Mouse (Mus musculus): Measurements from ENCODE around the gene Ppcdc. TPM values are rescaled to one million over a fixed set of nuclear protein-coding genes. Genes with fewer than 3 reads are reported as not detected.
A peak's percentile ranks its signal among the peaks of the same experiment; 100 is the strongest.

Gene Ppcdc
- total and polyA plus RNA-seq, 3 experiments = 38.8 to 50.3 (median 44.1) TPM

GRCm38 (mm10) chr9:57424066-57424465 lies 15.9 kb downstream of the Ppcdc start:
- Histone ChIP-seq H3K79me2 (replicated peaks; ENCODE audit: control insufficient read depth, extremely low read depth, insufficient read depth, poor library complexity, severe bottlenecking) (no peaks in the 10 kb centered on the region; the same call in 1 of the 2 replicates), H3K4me1 (ENCODE audit: control insufficient read depth in 1 of 2, insufficient read depth in 2 of 2) (peaks cover 38 to 85% of the 10 kb centered on the region in 2 experiments), H3K27ac (ENCODE audit: insufficient read depth, low read depth) (no peak overlapping the region), H3K9me3 (replicated peaks; ENCODE audit: low read length) (no peaks in the 10 kb centered on the region), H3K9ac (ENCODE audit: insufficient read depth, low read depth) (no peak overlapping the region), H3K27me3 (replicated peaks) (no peaks in the 10 kb centered on the region), H3K4me3 (replicated peaks in 1 of 3; ENCODE audit: low read depth in 2 of 3, low read length in 2 of 3, poor library complexity in 1 of 3) (no peak overlapping the region), H3K4me2 (ENCODE audit: insufficient read depth, low read depth, poor library complexity, severe bottlenecking) (no peak overlapping the region), H3K36me3 (replicated peaks in 1 of 2; ENCODE audit: control insufficient read depth in 1 of 2, insufficient read depth in 1 of 2, low read length in 1 of 2) (peaks cover 10 to 58% of the 10 kb centered on the region in 2 experiments)
- TF ChIP-seq MXI1 (IDR thresholded peaks at IDR 0.05; ENCODE audit: low read depth, low read length) (no peak), USF1 (IDR thresholded peaks at IDR 0.05; ENCODE audit: low read depth, low read length) (no peak), CHD1 (IDR thresholded peaks at IDR 0.05; ENCODE audit: low read depth, low read length) (no peak), MYC (IDR thresholded peaks at IDR 0.05; ENCODE audit: low read depth, low read length) (no peak), SMC3 (IDR thresholded peaks at IDR 0.05; ENCODE audit: low read depth, low read length) (no peak), POLR2A (IDR thresholded peaks at IDR 0.05; ENCODE audit: low read depth, low read length) (no peak), ZMIZ1 (IDR thresholded peaks at IDR 0.05; ENCODE audit: low read depth, low read length) (no peak), ZNF384 (IDR thresholded peaks at IDR 0.05; ENCODE audit: low read depth, low read length) (no peak)
- DNase-seq (ENCODE audit: extremely low read depth) = no peak
- in situ Hi-C loops (cut with MboI; ENCODE audit: low pct_ligation_motif_present, low pct_unique_long_range_greater_than_20kb, low sequenced_read_pairs) (no loop called here), dilution Hi-C loops (cut with MboI; ENCODE audit: extremely low pct_ligation_motif_present, extremely low pct_unique_long_range_greater_than_20kb, low sequenced_read_pairs) (no loop called here)

DNA sequence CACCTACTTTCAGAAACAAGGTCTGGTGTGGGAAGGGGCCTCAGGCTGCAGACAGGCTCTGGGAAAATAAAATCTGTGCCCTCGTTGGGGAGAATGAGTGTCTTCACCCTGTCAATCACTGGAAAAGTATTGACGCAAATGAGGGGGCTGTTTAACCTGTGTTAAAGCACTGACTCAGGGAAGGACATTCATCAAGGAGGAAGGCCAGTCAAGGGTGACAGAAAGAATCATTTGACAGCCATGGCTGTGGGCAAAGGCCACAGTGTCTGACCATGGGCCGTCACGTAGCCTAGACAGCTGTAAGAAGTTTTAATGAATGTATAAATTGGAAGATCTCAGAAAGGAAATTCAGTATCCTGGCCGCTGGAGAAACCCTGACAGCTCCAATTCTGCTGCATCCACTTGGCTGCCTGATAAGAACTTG lies 18.2 kb downstream of the Ppcdc start:
- in situ Hi-C loops (cut with MboI; ENCODE audit: low pct_ligation_motif_present, low pct_unique_long_range_greater_than_20kb, low sequenced_read_pairs) = no loop called here
- peak; percentile 42; the same call in 1 of the 2 replicates for TF ChIP-seq IRF4 (IDR thresholded peaks at IDR 0.05; ENCODE audit: low read depth, low read length)
- TF ChIP-seq JUND (conservative IDR thresholded peaks at IDR 0.05; ENCODE audit: low read depth, low read length) = 0 out of 2 replicates have a peak, but pooled peaks have one; percentile 9
- peak; percentile 51 for TF ChIP-seq MAZ (IDR thresholded peaks at IDR 0.05; ENCODE audit: low read depth, low read length)
- no peak for TF ChIP-seq ZMIZ1 (IDR thresholded peaks at IDR 0.05; ENCODE audit: low read depth, low read length)
- TF ChIP-seq ETS1 (conservative IDR thresholded peaks at IDR 0.05; ENCODE audit: low read depth, low read length) = peak; percentile 58
- H3K4me2 ChIP-seq (ENCODE audit: insufficient read depth, low read depth, poor library complexity, severe bottlenecking) = peak overlapping the region; percentile 79
- H3K27ac ChIP-seq (ENCODE audit: insufficient read depth, low read depth) = peak overlapping the region; percentile 97
- H3K4me1 ChIP-seq (ENCODE audit: control insufficient read depth in 1 of 2, insufficient read depth in 2 of 2) = peaks cover 21 to 79% of the 10 kb centered on the region in 2 experiments
- peak; percentile 72 for DNase-seq (ENCODE audit: extremely low read depth)
- peaks cover 28 to 71% of the 10 kb centered on the region in 2 experiments for H3K36me3 ChIP-seq (replicated peaks in 1 of 2; ENCODE audit: control insufficient read depth in 1 of 2, insufficient read depth in 1 of 2, low read length in 1 of 2)
- H3K27me3 ChIP-seq (replicated peaks) = no peaks in the 10 kb centered on the region
- H3K79me2 ChIP-seq (replicated peaks; ENCODE audit: control insufficient read depth, extremely low read depth, insufficient read depth, poor library complexity, severe bottlenecking) = no peaks in the 10 kb centered on the region; the same call in 1 of the 2 replicates
- dilution Hi-C loops (cut with MboI; ENCODE audit: extremely low pct_ligation_motif_present, extremely low pct_unique_long_range_greater_than_20kb, low sequenced_read_pairs) = no loop called here
- H3K9me3 ChIP-seq (replicated peaks; ENCODE audit: low read length) = no peaks in the 10 kb centered on the region
- H3K4me3 ChIP-seq (replicated peaks in 1 of 3; ENCODE audit: low read depth in 2 of 3, low read length in 2 of 3, poor library complexity in 1 of 3) = peak overlapping the region in 1 of 3 experiments; percentile 13
- H3K9ac ChIP-seq (ENCODE audit: insufficient read depth, low read depth) = peak overlapping the region; percentile 51

DNA sequence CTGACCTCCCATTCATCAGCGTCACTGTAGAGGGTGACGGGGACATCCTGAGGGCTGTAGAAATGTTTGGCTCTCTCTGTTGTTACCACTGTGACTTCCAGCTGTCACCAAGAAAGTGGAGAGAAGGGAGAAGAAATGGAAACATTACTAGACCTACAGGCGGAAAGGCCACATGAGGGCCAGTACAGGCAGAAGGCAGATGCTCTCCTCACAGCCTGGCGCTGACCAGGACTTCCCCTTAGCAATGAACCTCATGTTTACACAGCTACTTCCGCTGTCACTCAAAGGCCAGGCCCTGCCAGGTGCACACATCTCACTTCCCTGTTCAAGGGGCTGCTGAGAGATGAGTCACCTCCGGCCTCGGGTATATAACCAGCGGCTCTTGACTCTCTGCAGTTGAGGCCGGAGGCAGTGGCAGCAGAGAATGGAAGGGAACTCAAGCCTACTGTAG lies 18.8 kb downstream of the Ppcdc start:
- Histone ChIP-seq H3K27ac (ENCODE audit: insufficient read depth, low read depth) (peak overlapping the region; percentile 100), H3K9ac (ENCODE audit: insufficient read depth, low read depth) (peak overlapping the region; percentile 91), H3K27me3 (replicated peaks) (no peaks in the 10 kb centered on the region), H3K36me3 (replicated peaks in 1 of 2; ENCODE audit: control insufficient read depth in 1 of 2, insufficient read depth in 1 of 2, low read length in 1 of 2) (peaks cover 29 to 70% of the 10 kb centered on the region in 2 experiments), H3K4me3 (replicated peaks in 1 of 3; ENCODE audit: low read depth in 2 of 3, low read length in 2 of 3, poor library complexity in 1 of 3) (peak overlapping the region; percentile 44 to 73 (median 56)), H3K9me3 (replicated peaks; ENCODE audit: low read length) (no peaks in the 10 kb centered on the region), H3K4me1 (ENCODE audit: control insufficient read depth in 1 of 2, insufficient read depth in 2 of 2) (peaks cover 21 to 74% of the 10 kb centered on the region in 2 experiments), H3K79me2 (replicated peaks; ENCODE audit: control insufficient read depth, extremely low read depth, insufficient read depth, poor library complexity, severe bottlenecking) (no peaks in the 10 kb centered on the region; the same call in 1 of the 2 replicates), H3K4me2 (ENCODE audit: insufficient read depth, low read depth, poor library complexity, severe bottlenecking) (peak overlapping the region; percentile 88)
- in situ Hi-C loops (cut with MboI; ENCODE audit: low pct_ligation_motif_present, low pct_unique_long_range_greater_than_20kb, low sequenced_read_pairs) (no loop called here), dilution Hi-C loops (cut with MboI; ENCODE audit: extremely low pct_ligation_motif_present, extremely low pct_unique_long_range_greater_than_20kb, low sequenced_read_pairs) (no loop called here)
- DNase-seq (ENCODE audit: extremely low read depth) = peak; percentile 98
- no peak for TF ChIP-seq USF1 (IDR thresholded peaks at IDR 0.05; ENCODE audit: low read depth, low read length)
- peak; percentile 85 for TF ChIP-seq POLR2AphosphoS2 (IDR thresholded peaks at IDR 0.05; ENCODE audit: low read depth, low read length)
- TF ChIP-seq ZNF384 (IDR thresholded peaks at IDR 0.05; ENCODE audit: low read depth, low read length) = no peak
- TF ChIP-seq POLR2A (IDR thresholded peaks at IDR 0.05; ENCODE audit: low read depth, low read length) = peak; percentile 83
- peak; percentile 93 for TF ChIP-seq ELF1 (IDR thresholded peaks at IDR 0.05; ENCODE audit: low read depth, low read length)
- TF ChIP-seq IRF4 (IDR thresholded peaks at IDR 0.05; ENCODE audit: low read depth, low read length) = peak; percentile 93
- TF ChIP-seq MYC (IDR thresholded peaks at IDR 0.05; ENCODE audit: low read depth, low read length) = peak; percentile 97
- no peak for TF ChIP-seq SMC3 (IDR thresholded peaks at IDR 0.05; ENCODE audit: low read depth, low read length)
- peak; percentile 92 for TF ChIP-seq MAX (IDR thresholded peaks at IDR 0.05; ENCODE audit: low read length)
- TF ChIP-seq ETS1 (conservative IDR thresholded peaks at IDR 0.05; ENCODE audit: low read depth, low read length) = peak; percentile 97
- TF ChIP-seq HCFC1 (IDR thresholded peaks at IDR 0.05; ENCODE audit: low read depth, low read length) = peak; percentile 47
- TF ChIP-seq MAFK (IDR thresholded peaks at IDR 0.05; ENCODE audit: insufficient replicate concordance, low read length) = no peak
- TF ChIP-seq GABPA (IDR thresholded peaks at IDR 0.05; ENCODE audit: insufficient replicate concordance, low read depth, low read length) = no peak
- TF ChIP-seq EP300 (IDR thresholded peaks at IDR 0.05; ENCODE audit: low read length) = peak; percentile 97
- TF ChIP-seq UBTF (IDR thresholded peaks at IDR 0.05; ENCODE audit: low read depth, low read length) = peak; percentile 74; the same call in 1 of the 2 replicates
- no peak for TF ChIP-seq NRF1 (IDR thresholded peaks at IDR 0.05; ENCODE audit: low read depth, low read length)
- TF ChIP-seq CHD2 (IDR thresholded peaks at IDR 0.05; ENCODE audit: low read length) = peak; percentile 60
- peak; percentile 86 for TF ChIP-seq BHLHE40 (IDR thresholded peaks at IDR 0.05; ENCODE audit: low read depth, low read length)
- TF ChIP-seq MAZ (IDR thresholded peaks at IDR 0.05; ENCODE audit: low read depth, low read length) = no peak; the same call in 1 of the 2 replicates
